Mouse (Mus musculus) hindbrain, embryonic 13.5 days (tissue): ENCODE results near the gene Nudt19. TPM values are rescaled to one million over a fixed set of nuclear protein-coding genes. Genes with fewer than 3 reads are reported as not detected.
"Not testable (repeated sequence)": the region's sequence is repeated elsewhere in the genome, so short reads cannot be mapped to it uniquely, and the experiment has no call there.

Experiments
- ATAC-seq: fragments of 200-750 bp; cut with Nextera tagmentation; 2 replicates; pipeline ENCODE4 v1.8.0; 2017; ENCODE audit warnings: moderate TSS enrichment; ENCODE audit not compliant: low FRiP score
- H3K27ac ChIP-seq: fragments of 300-500 bp; sonication (generic); 2 replicates; pipeline ENCODE4 v1.5.1; 2015; ENCODE audit warnings: inconsistent platforms, mild to moderate bottlenecking, moderate library complexity
- H3K27me3 ChIP-seq: fragments of 300-500 bp; sonication (generic); 2 replicates; pipeline ENCODE4 v1.6.1; 2015; ENCODE audit warnings: mild to moderate bottlenecking, inconsistent platforms
- H3K36me3 ChIP-seq: fragments of 300-500 bp; sonication (generic); 2 replicates; pipeline ENCODE4 v1.6.1; 2015; ENCODE audit warnings: mild to moderate bottlenecking, inconsistent platforms
- H3K4me1 ChIP-seq: fragments of 300-500 bp; sonication (generic); replicated peaks from 2 replicates; pipeline ENCODE4 v1.6.1; 2015; ENCODE audit warnings: inconsistent platforms
- H3K4me2 ChIP-seq: fragments of 300-500 bp; sonication (generic); 2 replicates; pipeline ENCODE4 v1.6.1; 2015; ENCODE audit warnings: inconsistent platforms, mild to moderate bottlenecking, moderate library complexity
- H3K4me3 ChIP-seq: fragments of 300-500 bp; sonication (generic); 2 replicates; pipeline ENCODE4 v1.5.1; 2015; ENCODE audit warnings: mild to moderate bottlenecking, inconsistent platforms
- H3K9ac ChIP-seq: fragments of 300-500 bp; sonication (generic); 2 replicates; pipeline ENCODE4 v1.6.1; 2015; ENCODE audit warnings: mild to moderate bottlenecking, inconsistent platforms
- H3K9me3 ChIP-seq: fragments of 300-500 bp; sonication (generic); 2 replicates; pipeline ENCODE4 v1.6.1; 2016; ENCODE audit warnings: inconsistent platforms
- WGBS: fragments of 180-500 bp; shearing (Covaris S2); methylation state at CpG from one replicate; pipeline ENCODE4 v1.1.7; 2015; 5-methylcytosine and 5-hydroxymethylcytosine counted together
- polyA plus RNA-seq: library from polyadenylated mRNA; unstranded; fragments of >200 nt; fragmentation: Nextera tagmentation; extraction: Ambion mirVana; gene quantifications from 2 replicates; pipeline ENCODE4 v1.2.1, GENCODE M21; 2015

Nudt19 gene
- polyA plus RNA-seq, 1 experiment from 2014 or later: 75.0 TPM

- Histone ChIP-seq H3K9me3 (no peaks in the 10 kb centered on the region), H3K27ac (no peak overlapping the region), H3K4me2 (no peak overlapping the region), H3K9ac (no peak overlapping the region), H3K27me3 (no peaks in the 10 kb centered on the region), H3K36me3 (no peaks in the 10 kb centered on the region), H3K4me1 (peaks cover 8% of the 10 kb centered on the region), H3K4me3 (no peak overlapping the region)
- no peak for ATAC-seq
- WGBS: 94% methylated on average over 3 of the region's 3 CpGs
Measured at GRCm38 (mm10) chr7:35559838-35560237, 3.7 kb upstream of the Nudt19 start.

GRCm38 (mm10) chr7:35558681-35559080 lies 2.6 kb upstream of the Nudt19 start:
- no peaks in the 10 kb centered on the region for H3K27me3 ChIP-seq
- no peak overlapping the region for H3K4me3 ChIP-seq
- no peak overlapping the region for H3K27ac ChIP-seq
- H3K4me1 ChIP-seq: peaks cover 17% of the 10 kb centered on the region
- H3K36me3 ChIP-seq: no peaks in the 10 kb centered on the region
- ATAC-seq: no peak
- no peak overlapping the region for H3K9ac ChIP-seq
- no peaks in the 10 kb centered on the region for H3K9me3 ChIP-seq
- no peak overlapping the region for H3K4me2 ChIP-seq
- WGBS: 53% methylated on average over 2 of the region's 2 CpGs

- 82% methylated on average over 3 of the region's 3 CpGs for WGBS
- H3K4me1 ChIP-seq: peaks cover 17% of the 10 kb centered on the region
- no peak overlapping the region for H3K27ac ChIP-seq
- no peak overlapping the region for H3K4me2 ChIP-seq
- no peak for ATAC-seq
- no peak overlapping the region for H3K4me3 ChIP-seq
- H3K9me3 ChIP-seq: no peaks in the 10 kb centered on the region
- H3K36me3 ChIP-seq: no peaks in the 10 kb centered on the region
- no peaks in the 10 kb centered on the region for H3K27me3 ChIP-seq
- H3K9ac ChIP-seq: no peak overlapping the region
Measured at GRCm38 (mm10) chr7:35557577-35557976, 1.5 kb upstream of the Nudt19 start.

DNA sequence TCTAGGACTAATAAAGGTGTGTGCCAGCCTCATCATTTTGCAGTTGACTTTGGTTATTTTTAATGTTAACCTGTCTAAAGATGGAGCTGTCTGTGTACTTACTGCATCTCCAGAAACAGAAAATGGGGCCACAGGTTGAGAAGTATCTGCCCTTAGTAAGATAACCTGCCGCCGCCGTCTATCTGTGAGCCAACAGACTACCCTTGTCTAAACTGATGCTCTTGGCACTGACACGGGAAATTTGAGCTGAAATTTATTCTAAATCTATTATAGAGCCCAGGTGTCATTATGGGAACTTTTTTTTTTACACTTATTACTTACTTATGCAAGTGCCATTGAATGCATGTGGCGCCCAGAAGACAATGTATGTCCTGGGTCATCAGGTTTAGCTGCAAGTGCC lies 801 bp upstream of the Nudt19 start:
- 90% methylated on average over 5 of the region's 5 CpGs for WGBS
- Histone ChIP-seq H3K36me3 (no peaks in the 10 kb centered on the region), H3K4me2 (no peak overlapping the region), H3K27ac (no peak overlapping the region), H3K27me3 (no peaks in the 10 kb centered on the region), H3K9ac (no peak overlapping the region), H3K4me1 (peaks cover 17% of the 10 kb centered on the region), H3K4me3 (no peak overlapping the region), H3K9me3 (no peaks in the 10 kb centered on the region)
- no peak for ATAC-seq

- Histone ChIP-seq H3K27me3 (no peaks in the 10 kb centered on the region), H3K4me1 (peaks cover 17% of the 10 kb centered on the region), H3K9ac (peak overlapping the region; percentile 92), H3K4me3 (peak overlapping the region; percentile 74), H3K27ac (peak overlapping the region; percentile 96), H3K36me3 (peaks cover 10% of the 10 kb centered on the region), H3K4me2 (peak overlapping the region; percentile 83), H3K9me3 (no peaks in the 10 kb centered on the region)
- ATAC-seq: peak; percentile 95
- under 1% methylated on average over 92 of the region's 93 CpGs for WGBS
Measured at GRCm38 (mm10) chr7:35555224-35556204, 590 bp downstream of the Nudt19 start.

- peak overlapping the region; percentile 83 for H3K4me2 ChIP-seq
- H3K27me3 ChIP-seq: no peaks in the 10 kb centered on the region
- peak overlapping the region; percentile 74 for H3K4me3 ChIP-seq
- ATAC-seq: peak; percentile 75; the same call in 1 of the 2 replicates
- 4% methylated on average over 28 of the region's 28 CpGs for WGBS
- peak overlapping the region; percentile 92 for H3K9ac ChIP-seq
- H3K9me3 ChIP-seq: no peaks in the 10 kb centered on the region
- peak overlapping the region; percentile 96 for H3K27ac ChIP-seq
- peaks cover 17% of the 10 kb centered on the region for H3K4me1 ChIP-seq
- peaks cover 18% of the 10 kb centered on the region for H3K36me3 ChIP-seq
Measured at GRCm38 (mm10) chr7:35554605-35555175, 1.4 kb downstream of the Nudt19 start.

DNA sequence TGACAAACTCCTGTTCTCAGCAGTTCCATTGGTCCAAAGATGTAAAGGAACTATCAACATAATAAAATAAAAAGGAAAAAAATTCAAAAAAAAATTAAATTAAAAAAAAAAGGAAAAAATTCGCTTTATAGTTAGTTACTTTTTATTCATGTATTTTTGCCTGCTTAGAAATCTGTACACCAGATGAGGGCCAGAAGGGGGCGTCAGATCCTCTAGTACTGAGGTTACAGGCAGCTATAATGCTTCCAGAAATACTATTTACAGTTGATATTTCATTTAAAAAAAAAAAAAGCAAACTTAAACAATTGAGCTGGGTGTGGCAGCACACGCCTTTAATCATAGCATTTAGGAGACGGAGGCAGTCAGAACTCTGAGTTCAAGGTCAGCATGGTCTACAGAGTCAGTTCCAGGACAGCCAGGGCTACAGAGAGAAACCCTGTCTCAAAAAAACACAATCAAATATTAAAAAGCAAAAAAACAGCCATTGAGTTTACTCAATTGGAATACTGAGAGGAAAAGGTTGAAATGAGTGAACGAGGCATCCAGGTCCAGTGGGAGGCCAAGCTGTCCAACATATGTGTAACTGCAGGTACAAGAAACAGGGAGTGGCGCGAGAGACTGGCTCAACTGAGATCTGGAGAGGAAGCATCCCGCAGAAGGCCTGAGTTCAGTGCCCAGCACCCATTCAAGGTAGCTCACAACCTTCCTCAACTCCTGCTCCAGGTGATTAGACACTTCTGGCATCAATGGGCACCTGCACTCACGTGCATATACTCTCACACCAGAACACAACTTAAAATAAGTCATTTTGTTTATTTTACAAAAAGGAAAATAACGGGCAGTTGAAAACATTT lies 2.1 kb downstream of the Nudt19 start:
- H3K27ac ChIP-seq: no peak overlapping the region

DNA sequence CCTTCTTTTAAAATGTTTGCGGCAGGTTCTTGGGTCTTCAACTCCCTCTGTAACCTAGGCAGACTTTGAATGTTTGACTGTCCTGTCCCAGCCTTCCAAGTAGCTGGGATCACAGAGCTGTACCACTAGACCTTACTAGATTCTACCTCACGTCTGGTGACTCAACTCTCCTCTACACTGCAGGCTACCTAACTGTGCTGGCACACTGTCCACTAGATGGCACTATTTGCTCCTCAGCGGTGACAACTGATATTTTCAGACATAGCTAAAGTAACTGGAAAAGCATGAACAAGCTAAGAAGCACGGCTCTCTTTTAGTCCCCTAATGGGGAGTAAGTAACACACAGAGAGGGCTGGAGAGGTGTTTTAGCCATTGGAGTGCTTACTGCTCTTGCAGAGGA lies 10.2 kb downstream of the Nudt19 start:
- Histone ChIP-seq H3K27me3 (no peaks in the 10 kb centered on the region), H3K4me3 (no peak overlapping the region), H3K36me3 (peaks cover 38% of the 10 kb centered on the region), H3K9me3 (no peaks in the 10 kb centered on the region), H3K4me1 (no peaks in the 10 kb centered on the region), H3K9ac (no peak overlapping the region), H3K27ac (no peak overlapping the region), H3K4me2 (no peak overlapping the region)
- 34% methylated on average over 4 of the region's 4 CpGs for WGBS
- no peak for ATAC-seq

More for the DNA sequence above, 2.1 kb downstream of the Nudt19 start:
- peak overlapping the region; percentile 83 for H3K4me2 ChIP-seq
- no peaks in the 10 kb centered on the region for H3K27me3 ChIP-seq
- H3K4me1 ChIP-seq: peaks cover 17% of the 10 kb centered on the region
- no peak for ATAC-seq
- WGBS: 65% methylated on average over 10 of the region's 10 CpGs
- H3K36me3 ChIP-seq: peaks cover 24% of the 10 kb centered on the region
- H3K9ac ChIP-seq: peak overlapping the region; percentile 92
- H3K9me3 ChIP-seq: no peaks in the 10 kb centered on the region
- H3K4me3 ChIP-seq: peak overlapping the region; percentile 74

DNA sequence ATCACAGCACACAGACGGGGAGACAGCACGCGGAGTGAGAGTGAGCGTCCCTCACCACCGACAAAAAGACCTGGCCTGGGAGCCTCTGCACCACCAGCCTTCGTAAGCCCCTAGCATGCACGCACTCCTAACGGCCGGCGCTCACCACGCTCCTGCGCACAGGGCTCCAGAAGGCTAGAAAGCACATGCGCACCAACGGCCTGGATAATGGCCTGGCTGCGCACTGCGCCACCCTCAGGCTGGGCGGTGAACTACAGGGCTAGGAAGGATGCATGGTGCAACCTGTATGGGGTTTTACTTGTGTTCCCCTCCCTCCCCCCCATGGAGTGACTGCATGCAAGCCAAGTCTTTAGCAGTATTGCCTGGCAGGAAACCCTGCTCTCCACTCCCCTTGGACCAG lies 18.5 kb downstream of the Nudt19 start, which contains the start of gene Tdrd12:
Gene Tdrd12, minus strand, starts transcription at position 184 of the 400 bp plus-strand sequence.
- Histone ChIP-seq H3K4me3 (no peak within 1 kb of the TSS), H3K9me3 (no peaks in the 10 kb centered on the region), H3K27me3 (no peaks in the 10 kb centered on the region), H3K27ac (no peak within 1 kb of the TSS), H3K4me2 (no peak within 1 kb of the TSS), H3K9ac (no peak within 1 kb of the TSS), H3K4me1 (no peaks in the 10 kb centered on the region), H3K36me3 (no peaks in the 10 kb centered on the region)
- 95% methylated on average over 17 of the region's 17 CpGs for WGBS
- ATAC-seq: no peak

- Histone ChIP-seq H3K4me2 (no peak overlapping the region), H3K4me3 (no peak overlapping the region), H3K36me3 (no peaks in the 10 kb centered on the region), H3K9me3 (no peaks in the 10 kb centered on the region), H3K27me3 (no peaks in the 10 kb centered on the region), H3K9ac (no peak overlapping the region), H3K4me1 (no peaks in the 10 kb centered on the region), H3K27ac (no peak overlapping the region)
- no peak for ATAC-seq
- WGBS: 85% methylated on average over 12 of the region's 12 CpGs
Measured at GRCm38 (mm10) chr7:35535750-35536512, 20.2 kb downstream of the Nudt19 start.

DNA sequence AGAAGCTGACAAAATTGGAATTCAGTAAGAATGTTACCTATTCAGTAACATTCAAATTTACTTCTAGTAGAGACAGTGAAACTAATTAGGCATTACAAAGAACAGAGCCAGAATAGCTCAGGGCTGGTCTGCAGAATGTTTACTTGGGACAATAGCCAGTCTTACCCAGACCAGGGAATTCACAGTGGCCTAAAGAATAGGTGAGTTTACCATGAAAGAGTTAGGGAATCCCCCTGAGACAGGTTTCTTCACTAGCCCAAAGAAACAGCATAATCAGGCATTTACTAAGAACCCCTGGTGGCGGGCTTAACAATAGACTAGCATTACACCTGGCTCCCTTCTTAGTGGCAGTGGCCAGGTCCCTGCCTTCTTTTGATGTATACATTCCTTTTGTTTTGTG lies 25.6 kb downstream of the Nudt19 start:
- not testable (repeated sequence) for H3K4me1 ChIP-seq, H3K9ac ChIP-seq, H3K9me3 ChIP-seq, H3K27ac ChIP-seq, H3K4me2 ChIP-seq, H3K4me3 ChIP-seq, H3K27me3 ChIP-seq, ATAC-seq, H3K36me3 ChIP-seq
- 59% methylated on average over 1 of the region's 1 CpGs for WGBS
